Mouse (Mus musculus) neural tube, embryonic 14.5 days (tissue): Measurements from ENCODE around the gene Olfr221. TPM values are rescaled to one million over a fixed set of nuclear protein-coding genes. Genes with fewer than 3 reads are reported as not detected.

Experiments used
- ATAC-seq: fragments of 200-750 bp; cut with Nextera tagmentation; 2 replicates; pipeline ENCODE4 v1.8.0; 2017; ENCODE audit warnings: low read depth, mild to moderate bottlenecking, moderate TSS enrichment, moderate library complexity
- H3K27ac ChIP-seq: fragments of 300-500 bp; sonication (generic); 2 replicates; pipeline ENCODE4 v1.5.1; 2014; ENCODE audit warnings: low read depth, mild to moderate bottlenecking, control low read depth, low read length, moderate library complexity, mixed read lengths
- H3K27me3 ChIP-seq: fragments of 300-500 bp; sonication (generic); 2 replicates; pipeline ENCODE4 v1.6.1; 2014; ENCODE audit warnings: low read length; ENCODE audit not compliant: control insufficient read depth, insufficient read depth
- H3K36me3 ChIP-seq: fragments of 300-500 bp; sonication (generic); 2 replicates; pipeline ENCODE4 v1.6.1; 2014; ENCODE audit warnings: low read length, mixed read lengths; ENCODE audit not compliant: control insufficient read depth, insufficient read depth
- H3K4me1 ChIP-seq: fragments of 300-500 bp; sonication (generic); 2 replicates; pipeline ENCODE4 v1.6.1; 2014; ENCODE audit warnings: low read length; ENCODE audit not compliant: control insufficient read depth, insufficient read depth
- H3K4me2 ChIP-seq: fragments of 300-500 bp; sonication (generic); 2 replicates; pipeline ENCODE4 v1.6.1; 2014; ENCODE audit warnings: mild to moderate bottlenecking, low read depth, low read length, control low read depth
- H3K4me3 ChIP-seq: fragments of 300-500 bp; sonication (generic); 2 replicates; pipeline ENCODE4 v1.5.1; 2014; ENCODE audit warnings: low read depth, low read length, control low read depth, mixed read lengths
- H3K9ac ChIP-seq: fragments of 300-500 bp; sonication (generic); replicated peaks from 2 replicates; pipeline ENCODE4 v1.6.1; 2014; ENCODE audit warnings: low read depth, mild to moderate bottlenecking, control low read depth, low read length, mixed read lengths
- H3K9me3 ChIP-seq: fragments of 300-500 bp; sonication (generic); 2 replicates; pipeline ENCODE4 v1.6.1; 2016; ENCODE audit warnings: low read length; ENCODE audit not compliant: control insufficient read depth
- WGBS: fragments of 180-500 bp; shearing (Covaris S2); extraction: QIAGEN DNeasy Blood & Tissue Kit; methylation state at CpG from one replicate; pipeline ENCODE4 v1.1.7; 2014; 5-methylcytosine and 5-hydroxymethylcytosine counted together
- polyA plus RNA-seq: library from polyadenylated mRNA; unstranded; fragments of >200 nt; fragmentation: Nextera tagmentation; extraction: Ambion mirVana; gene quantifications from 2 replicates; pipeline ENCODE4 v1.2.1, GENCODE M21; 2014

Gene Olfr221
- polyA plus RNA-seq, 1 experiment from 2014 or later, result not detected

DNA sequence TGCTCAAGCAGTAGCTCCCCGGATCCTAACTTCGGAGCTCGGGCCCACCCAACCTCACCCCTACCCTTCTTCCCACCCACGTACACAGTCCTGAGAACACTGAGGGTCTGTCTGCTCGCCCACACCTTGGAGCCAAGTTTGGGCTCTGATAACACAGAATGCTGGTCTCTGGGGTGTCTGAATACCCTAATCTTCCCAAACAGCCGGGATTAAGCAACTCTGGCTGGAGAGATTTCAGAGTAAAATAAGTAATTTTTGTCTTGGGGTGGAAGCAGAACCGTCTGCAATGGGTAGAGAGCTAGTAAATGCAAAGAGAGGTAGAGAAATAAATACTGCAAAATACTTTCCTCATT, 56.1 kb downstream of the Olfr221 start:
- H3K36me3 ChIP-seq, result peaks cover 24% of the 10 kb centered on the region; the same call in 1 of the 2 replicates
- no peaks in the 10 kb centered on the region for H3K27me3 ChIP-seq
- 8% methylated on average over 7 of the region's 7 CpGs for WGBS
- peak overlapping the region; percentile 98 for H3K4me2 ChIP-seq
- peak overlapping the region; percentile 83 for H3K9ac ChIP-seq
- H3K9me3 ChIP-seq, result no peaks in the 10 kb centered on the region
- H3K27ac ChIP-seq, result peak overlapping the region; percentile 85
- H3K4me1 ChIP-seq, result peaks cover 20% of the 10 kb centered on the region; the same call in 1 of the 2 replicates
- no peak for ATAC-seq
- H3K4me3 ChIP-seq, result peak overlapping the region; percentile 76

- ATAC-seq, result peak; percentile 59
- H3K9ac ChIP-seq, result peak overlapping the region; percentile 83
- peak overlapping the region; percentile 85 for H3K27ac ChIP-seq
- no peaks in the 10 kb centered on the region for H3K9me3 ChIP-seq
- peak overlapping the region; percentile 76 for H3K4me3 ChIP-seq
- peaks cover 17% of the 10 kb centered on the region; the same call in 1 of the 2 replicates for H3K36me3 ChIP-seq
- WGBS, result under 1% methylated on average over 27 of the region's 27 CpGs
- no peaks in the 10 kb centered on the region for H3K27me3 ChIP-seq
- peak overlapping the region; percentile 98 for H3K4me2 ChIP-seq
- H3K4me1 ChIP-seq, result peaks cover 20% of the 10 kb centered on the region; the same call in 1 of the 2 replicates
Observed at GRCm38 (mm10) chr14:51985301-51986152, 56.7 kb downstream of the Olfr221 start.

DNA sequence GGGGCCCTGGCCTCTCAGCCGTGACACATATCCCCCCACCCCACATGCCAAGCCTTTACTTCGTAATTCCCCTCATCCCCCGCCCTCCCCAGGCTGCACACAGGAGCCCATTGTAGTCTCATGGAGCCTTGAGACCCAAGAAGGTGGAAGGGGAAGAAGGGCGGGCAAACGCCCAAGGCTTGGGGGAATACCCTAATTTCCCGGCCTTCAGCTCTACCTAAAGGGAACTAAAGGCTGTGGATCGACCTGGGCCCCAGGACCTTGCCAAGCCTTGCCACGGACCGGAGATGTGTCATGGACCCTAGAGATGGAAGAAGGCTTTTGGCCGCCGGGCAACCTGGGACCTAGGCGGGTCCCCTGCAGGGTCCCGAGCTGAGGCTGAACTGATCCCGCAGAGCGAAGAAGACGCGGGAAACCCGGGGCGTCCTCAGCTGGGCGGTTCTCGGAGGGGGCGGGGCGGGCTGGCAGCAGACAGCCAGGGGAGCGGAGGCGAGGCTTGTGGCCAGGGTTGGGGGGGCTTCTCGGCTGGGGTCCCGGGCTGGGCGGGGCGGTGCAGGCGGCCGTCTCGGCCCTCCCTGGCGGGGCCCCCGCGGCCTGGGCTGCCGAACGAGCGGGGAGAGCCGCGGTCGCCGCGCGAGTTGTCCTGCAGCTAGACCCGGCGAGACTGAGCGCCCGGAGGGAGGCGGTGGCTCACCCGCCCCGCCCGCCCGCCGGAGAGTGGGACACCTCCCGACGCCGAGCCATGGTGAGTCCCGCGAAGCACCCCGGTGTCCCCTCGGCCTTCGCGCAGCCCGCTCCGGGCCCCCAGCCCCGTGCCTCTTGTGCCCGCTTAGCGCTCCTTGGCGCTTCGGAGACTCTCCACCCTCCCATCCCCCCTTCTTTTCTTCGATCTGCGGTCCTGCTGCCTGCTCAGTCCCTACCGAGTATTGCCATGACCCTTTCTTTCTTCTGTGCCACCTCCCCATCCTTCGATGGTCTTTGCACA, 57.7 kb downstream of the Olfr221 start, which contains the start of gene Arhgef40:
Arhgef40 (plus strand) TSS at position 473 of the 985 bp plus-strand sequence.
- Histone ChIP-seq H3K27me3 (no peaks in the 10 kb centered on the region), H3K9me3 (no peaks in the 10 kb centered on the region), H3K9ac (peak within 1 kb of the TSS; percentile 83), H3K36me3 (peaks cover 14% of the 10 kb centered on the region; the same call in 1 of the 2 replicates), H3K4me1 (peaks cover 20% of the 10 kb centered on the region; the same call in 1 of the 2 replicates), H3K4me2 (peak within 1 kb of the TSS; percentile 98), H3K4me3 (peak within 1 kb of the TSS; percentile 76), H3K27ac (peak within 1 kb of the TSS; percentile 85)
- WGBS, result under 1% methylated on average over 43 of the region's 74 CpGs
- peak; percentile 93 for ATAC-seq

Other genes with a start within 250 kb of the Olfr221 start
- not detected in 2 replicates for gene AY358078, start 242.4 kb downstream of the Olfr221 start, polyA plus RNA-seq
- gene Ear6, start 188.8 kb downstream of the Olfr221 start, polyA plus RNA-seq, result not detected in 2 replicates
- gene Mettl17, start 157.6 kb downstream of the Olfr221 start, polyA plus RNA-seq, result 69.8 and 99.4 TPM in 2 replicates
- 1.6 and 1.9 TPM in 2 replicates for gene Slc39a2, start 149.6 kb downstream of the Olfr221 start, polyA plus RNA-seq
- 168 and 194 TPM in 2 replicates for gene Ndrg2, start 128.3 kb downstream of the Olfr221 start, polyA plus RNA-seq
- gene Tppp2, start 124.0 kb downstream of the Olfr221 start, polyA plus RNA-seq, result not detected in 2 replicates
- gene Rnase13, start 119.7 kb downstream of the Olfr221 start, polyA plus RNA-seq, result not detected in 2 replicates
- 66.5 and 73.8 TPM in 2 replicates for gene Arhgef40, start 57.7 kb downstream of the Olfr221 start, polyA plus RNA-seq
- gene Tmem253, start 26.8 kb downstream of the Olfr221 start, polyA plus RNA-seq, result 0.47 and 0.66 TPM in 2 replicates
- gene Zfp219, start 21.7 kb downstream of the Olfr221 start, polyA plus RNA-seq, result 24.1 and 27.4 TPM in 2 replicates
- 432 and 490 TPM in 2 replicates for gene Hnrnpc, start 61.6 kb upstream of the Olfr221 start, polyA plus RNA-seq
- 42.0 and 47.5 TPM in 2 replicates for gene Rpgrip1, start 68.2 kb upstream of the Olfr221 start, polyA plus RNA-seq
- 43.6 and 61.4 TPM in 2 replicates for gene Supt16, start 155.0 kb upstream of the Olfr221 start, polyA plus RNA-seq
- gene Chd8, start 215.3 kb upstream of the Olfr221 start, polyA plus RNA-seq, result 49.6 and 59.6 TPM in 2 replicates
- 49.0 and 69.3 TPM in 2 replicates for gene Tox4, start 236.7 kb upstream of the Olfr221 start, polyA plus RNA-seq
- 69.4 TPM in 2 replicates for gene Rab2b, start 237.1 kb upstream of the Olfr221 start, polyA plus RNA-seq